Mouse (Mus musculus) small intestine, adult 2 months (tissue): ENCODE measurements at regions not wholly inside any gene's neighbourhood (a gene's known extent, or its start where the extent isn't known, plus 50 kb on each side); places are given as distances from the start of the nearest gene placed in this dataset.

Experiments
- CTCF ChIP-seq: fragments of 200-500 bp; IDR thresholded peaks from 2 replicates; pipeline ENCODE4 v1.5.1; 2012; ENCODE audit warnings: low read depth, mild to moderate bottlenecking, control low read depth, inconsistent platforms, low read length, moderate library complexity, mixed read lengths; ENCODE audit not compliant: insufficient replicate concordance, insufficient read length; ENCODE audit errors: extremely low read depth
- POLR2A ChIP-seq: fragments of 200-500 bp; IDR thresholded peaks from 2 replicates; pipeline ENCODE4 v1.6.1; 2012; ENCODE audit warnings: low read depth, mild to moderate bottlenecking, control low read depth, inconsistent platforms, low read length, moderate library complexity

GRCm38 (mm10) chr1:51697265-51698192, 218.3 kb downstream of the Myo1b start:
- no peak for TF ChIP-seq CTCF
- no peak for TF ChIP-seq POLR2A
